Mouse (Mus musculus): Measurements from ENCODE around the gene Gm20388. TPM values are rescaled to one million over a fixed set of nuclear protein-coding genes. Genes with fewer than 3 reads are reported as not detected.

The Gm20388 gene
- polyA plus RNA-seq, 1 experiment = not detected

- TF ChIP-seq POLR2A (IDR thresholded peaks at IDR 0.05; ENCODE audit: insufficient read depth, low read depth, low read length) (no peak), CTCF (IDR thresholded peaks at IDR 0.05; ENCODE audit: insufficient read depth, low read depth, low read length) (no peak)
- WGBS = 67% methylated on average over 6 of the region's 6 CpGs
- no peaks in the 10 kb centered on the region for H3K4me1 ChIP-seq (ENCODE audit: control insufficient read depth, insufficient read depth, low read length)
- no peak overlapping the region for H3K4me3 ChIP-seq (ENCODE audit: insufficient read depth, low read depth, low read length)
- H3K27ac ChIP-seq (ENCODE audit: insufficient read depth, low read depth, low read length) = no peak overlapping the region
Measured at GRCm38 (mm10) chr8:120807719-120808118, 897.1 kb downstream of the Gm20388 start.

- 80% methylated on average over 7 of the region's 7 CpGs for WGBS
- H3K27ac ChIP-seq (ENCODE audit: insufficient read depth, low read depth, low read length) = no peak overlapping the region
- no peak overlapping the region for H3K4me3 ChIP-seq (ENCODE audit: insufficient read depth, low read depth, low read length)
- no peak for TF ChIP-seq CTCF (IDR thresholded peaks at IDR 0.05; ENCODE audit: insufficient read depth, low read depth, low read length)
- TF ChIP-seq POLR2A (IDR thresholded peaks at IDR 0.05; ENCODE audit: insufficient read depth, low read depth, low read length) = no peak
- H3K4me1 ChIP-seq (ENCODE audit: control insufficient read depth, insufficient read depth, low read length) = no peaks in the 10 kb centered on the region
Measured at GRCm38 (mm10) chr8:120809050-120809449, 898.4 kb downstream of the Gm20388 start.

- Histone ChIP-seq H3K4me3 (ENCODE audit: insufficient read depth, low read depth, low read length) (no peak overlapping the region), H3K27ac (ENCODE audit: insufficient read depth, low read depth, low read length) (no peak overlapping the region), H3K4me1 (ENCODE audit: control insufficient read depth, insufficient read depth, low read length) (no peaks in the 10 kb centered on the region)
- 93% methylated on average over 2 of the region's 2 CpGs for WGBS
- TF ChIP-seq POLR2A (IDR thresholded peaks at IDR 0.05; ENCODE audit: insufficient read depth, low read depth, low read length) (no peak), CTCF (IDR thresholded peaks at IDR 0.05; ENCODE audit: insufficient read depth, low read depth, low read length) (no peak)
Measured at GRCm38 (mm10) chr8:120811953-120812352, 901.3 kb downstream of the Gm20388 start.

GRCm38 (mm10) chr8:120813028-120813427 is 902.4 kb downstream of the Gm20388 start:
- no peak for TF ChIP-seq POLR2A (IDR thresholded peaks at IDR 0.05; ENCODE audit: insufficient read depth, low read depth, low read length)
- no peak for TF ChIP-seq CTCF (IDR thresholded peaks at IDR 0.05; ENCODE audit: insufficient read depth, low read depth, low read length)
- H3K4me1 ChIP-seq (ENCODE audit: control insufficient read depth, insufficient read depth, low read length) = no peaks in the 10 kb centered on the region
- H3K4me3 ChIP-seq (ENCODE audit: insufficient read depth, low read depth, low read length) = no peak overlapping the region
- 74% methylated on average over 2 of the region's 2 CpGs for WGBS
- H3K27ac ChIP-seq (ENCODE audit: insufficient read depth, low read depth, low read length) = no peak overlapping the region

GRCm38 (mm10) chr8:120813839-120814238 is 903.2 kb downstream of the Gm20388 start:
- H3K27ac ChIP-seq (ENCODE audit: insufficient read depth, low read depth, low read length) = no peak overlapping the region
- no peak overlapping the region for H3K4me3 ChIP-seq (ENCODE audit: insufficient read depth, low read depth, low read length)
- H3K4me1 ChIP-seq (ENCODE audit: control insufficient read depth, insufficient read depth, low read length) = no peaks in the 10 kb centered on the region
- no peak for TF ChIP-seq CTCF (IDR thresholded peaks at IDR 0.05; ENCODE audit: insufficient read depth, low read depth, low read length)
- TF ChIP-seq POLR2A (IDR thresholded peaks at IDR 0.05; ENCODE audit: insufficient read depth, low read depth, low read length) = no peak
- 82% methylated on average over 7 of the region's 7 CpGs for WGBS

GRCm38 (mm10) chr8:120816371-120816770 is 905.7 kb downstream of the Gm20388 start:
- TF ChIP-seq POLR2A (IDR thresholded peaks at IDR 0.05; ENCODE audit: insufficient read depth, low read depth, low read length) (no peak), CTCF (IDR thresholded peaks at IDR 0.05; ENCODE audit: insufficient read depth, low read depth, low read length) (no peak)
- WGBS = 76% methylated on average over 5 of the region's 5 CpGs
- Histone ChIP-seq H3K4me3 (ENCODE audit: insufficient read depth, low read depth, low read length) (no peak overlapping the region), H3K4me1 (ENCODE audit: control insufficient read depth, insufficient read depth, low read length) (no peaks in the 10 kb centered on the region), H3K27ac (ENCODE audit: insufficient read depth, low read depth, low read length) (no peak overlapping the region)

- TF ChIP-seq CTCF (IDR thresholded peaks at IDR 0.05; ENCODE audit: insufficient read depth, low read depth, low read length) (no peak), POLR2A (IDR thresholded peaks at IDR 0.05; ENCODE audit: insufficient read depth, low read depth, low read length) (no peak)
Measured at GRCm38 (mm10) chr8:120819906-120820305, 909.3 kb downstream of the Gm20388 start.

GRCm38 (mm10) chr8:120821399-120822170 is 910.9 kb downstream of the Gm20388 start:
- no peak overlapping the region for H3K4me3 ChIP-seq (ENCODE audit: insufficient read depth, low read depth, low read length)
- no peak overlapping the region for H3K27ac ChIP-seq (ENCODE audit: insufficient read depth, low read depth, low read length)
- WGBS = 29% methylated on average over 9 of the region's 9 CpGs
- H3K4me1 ChIP-seq (ENCODE audit: control insufficient read depth, insufficient read depth, low read length) = no peaks in the 10 kb centered on the region
- peak; percentile 7; the same call in 1 of the 2 replicates for TF ChIP-seq CTCF (IDR thresholded peaks at IDR 0.05; ENCODE audit: insufficient read depth, low read depth, low read length)
- TF ChIP-seq POLR2A (IDR thresholded peaks at IDR 0.05; ENCODE audit: insufficient read depth, low read depth, low read length) = no peak

More at GRCm38 (mm10) chr8:120819906-120820305, 909.3 kb downstream of the Gm20388 start:
- H3K4me3 ChIP-seq (ENCODE audit: insufficient read depth, low read depth, low read length) = no peak overlapping the region
- no peak overlapping the region for H3K27ac ChIP-seq (ENCODE audit: insufficient read depth, low read depth, low read length)
- no peaks in the 10 kb centered on the region for H3K4me1 ChIP-seq (ENCODE audit: control insufficient read depth, insufficient read depth, low read length)

GRCm38 (mm10) chr8:120823331-120823730 is 912.7 kb downstream of the Gm20388 start:
- H3K4me1 ChIP-seq (ENCODE audit: control insufficient read depth, insufficient read depth, low read length) = no peaks in the 10 kb centered on the region
- H3K27ac ChIP-seq (ENCODE audit: insufficient read depth, low read depth, low read length) = no peak overlapping the region
- 48% methylated on average over 6 of the region's 6 CpGs for WGBS
- no peak overlapping the region for H3K4me3 ChIP-seq (ENCODE audit: insufficient read depth, low read depth, low read length)
- TF ChIP-seq POLR2A (IDR thresholded peaks at IDR 0.05; ENCODE audit: insufficient read depth, low read depth, low read length) (no peak), CTCF (IDR thresholded peaks at IDR 0.05; ENCODE audit: insufficient read depth, low read depth, low read length) (no peak)

All from olfactory bulb, adult 2 months (tissue).